Mouse (Mus musculus): ENCODE measurements around the gene Trim17. TPM values are rescaled to one million over a fixed set of nuclear protein-coding genes. Genes with fewer than 3 reads are reported as not detected.

Gene Trim17
- total RNA-seq, 4 experiments from 2014 or later, result 0.08 to 0.31 (median 0.20) TPM

- no peak for DNase-seq (ENCODE audit: low spot score in 2 of 2)
Observed at GRCm38 (mm10) chr11:58990794-58991193, 36.3 kb downstream of the Trim17 start.

- DNase-seq (ENCODE audit: low spot score in 2 of 2), result no peak
Observed at GRCm38 (mm10) chr11:58991911-58992310, 37.4 kb downstream of the Trim17 start.

- no peak for DNase-seq (ENCODE audit: low spot score in 2 of 2)
Observed at GRCm38 (mm10) chr11:58993091-58993670, 38.7 kb downstream of the Trim17 start.

- no peak for DNase-seq (ENCODE audit: low spot score in 2 of 2)
Observed at GRCm38 (mm10) chr11:58994337-58994826, 39.9 kb downstream of the Trim17 start.

- DNase-seq (ENCODE audit: low spot score in 2 of 2), result no peak
Observed at GRCm38 (mm10) chr11:58995061-58995806, 40.7 kb downstream of the Trim17 start.

- no peak for DNase-seq (ENCODE audit: low spot score in 2 of 2)
Observed at GRCm38 (mm10) chr11:58995807-58996370, 41.4 kb downstream of the Trim17 start.

- no peak for DNase-seq (ENCODE audit: low spot score in 2 of 2)
Observed at GRCm38 (mm10) chr11:58997541-58997940, 43.1 kb downstream of the Trim17 start.

- no peak for DNase-seq (ENCODE audit: low spot score in 2 of 2)
Observed at GRCm38 (mm10) chr11:58999158-58999557, 44.7 kb downstream of the Trim17 start.

GRCm38 (mm10) chr11:58999830-59000229 is 45.3 kb downstream of the Trim17 start:
- no peak for DNase-seq (ENCODE audit: low spot score in 2 of 2)

- DNase-seq (ENCODE audit: low spot score in 2 of 2), result no peak
Observed at GRCm38 (mm10) chr11:59000635-59001034, 46.1 kb downstream of the Trim17 start.

- DNase-seq (ENCODE audit: low spot score in 2 of 2), result no peak
Observed at GRCm38 (mm10) chr11:59002327-59003079, 48.0 kb downstream of the Trim17 start.

GRCm38 (mm10) chr11:59015052-59015451 is 60.6 kb downstream of the Trim17 start:
- no peak for DNase-seq (ENCODE audit: low spot score in 2 of 2)

Small RNAs within 50 kb of the gene (microRNA-seq; reads per million reads assigned to microRNA genes)
- not detected for gene Gm44313

Other genes with a start within 250 kb of the Trim17 start
- gene Olfr318, start 230.7 kb upstream of the Trim17 start, total RNA-seq (2022), result not detected
- gene Olfr317, start 215.5 kb upstream of the Trim17 start, total RNA-seq (2022), result not detected
- not detected for gene Olfr316, start 202.0 kb upstream of the Trim17 start, total RNA-seq (2022)
- gene Olfr315, start 181.5 kb upstream of the Trim17 start, total RNA-seq (2022), result not detected
- gene Olfr314, start 171.7 kb upstream of the Trim17 start, total RNA-seq (2022), result not detected
- not detected for gene Fam183b, start 152.7 kb upstream of the Trim17 start, total RNA-seq (2022)
- not detected for gene Olfr313, start 139.7 kb upstream of the Trim17 start, total RNA-seq (2022)
- not detected for gene Olfr312, start 125.4 kb upstream of the Trim17 start, total RNA-seq (2022)
- gene Olfr311, start 115.4 kb upstream of the Trim17 start, total RNA-seq (2022), result not detected
- under 1 TPM; 0.22 to 0.54 (median 0.36) TPM for gene Gm12258, start 107.5 kb upstream of the Trim17 start, total RNA-seq (2022)
- 1 to 10 TPM; 1.2 to 2.5 (median 1.6) TPM for gene 2810021J22Rik, start 87.5 kb upstream of the Trim17 start, total RNA-seq (2022)
- gene Zfp39, start 50.5 kb upstream of the Trim17 start, total RNA-seq (2022), result 1 to 10 TPM; 2.6 to 4.8 (median 4.1) TPM
- gene Btnl10, start 36.8 kb upstream of the Trim17 start, total RNA-seq (2022), result not detected
- 100 to 1,000 TPM in 2 of 4 experiments, 10 to 100 TPM in 2; 97.5 to 116 (median 100) TPM for gene Rnf187, start 15.8 kb upstream of the Trim17 start, total RNA-seq (2022)
- gene Hist3h2ba, start 5.8 kb upstream of the Trim17 start, total RNA-seq (2022), result 1 to 10 TPM in 1 of 4 experiments, under 1 TPM in 1, not detected in 2; 0.52 to 1.2 TPM
- 10 to 100 TPM in 3 of 4 experiments, 1 to 10 TPM in 1; 8.9 to 14.8 (median 11.5) TPM for gene Hist3h2a, start within 50 bp of the Trim17 start, total RNA-seq (2022)
- 1 to 10 TPM; 4.8 to 8.5 (median 7.4) TPM for gene Trim11, start 23.4 kb downstream of the Trim17 start, total RNA-seq (2022)
- gene Obscn, start 181.7 kb downstream of the Trim17 start, total RNA-seq (2022), result 1,000 to 10,000 TPM; 2,003 to 2,639 (median 2,223) TPM
- 1 to 10 TPM; 6.1 to 7.4 (median 7.0) TPM for gene Iba57, start 209.1 kb downstream of the Trim17 start, total RNA-seq (2022)
- under 1 TPM in 1 of 4 experiments, not detected in 3; 0.16 TPM for gene Gjc2, start 228.5 kb downstream of the Trim17 start, total RNA-seq (2022)
- 10 to 100 TPM; 36.2 to 43.1 (median 36.8) TPM for gene Guk1, start 237.5 kb downstream of the Trim17 start, total RNA-seq (2022)
- 10 to 100 TPM; 51.9 to 58.6 (median 56.0) TPM for gene Mrpl55, start 247.8 kb downstream of the Trim17 start, total RNA-seq (2022)